Mouse (Mus musculus): ENCODE results near the gene Eef1akmt2.

Eef1akmt2 gene

GRCm38 (mm10) chr7:132866316-132866715, 13.8 kb upstream of the Eef1akmt2 start:
- no peak for DNase-seq

- peak; percentile 90 for DNase-seq
Observed at GRCm38 (mm10) chr7:132859042-132859958, 6.8 kb upstream of the Eef1akmt2 start, which contains the start of gene Abraxas2. TSS of gene Abraxas2 (plus strand) at chr7:132859225.

GRCm38 (mm10) chr7:132858043-132858608, 5.7 kb upstream of the Eef1akmt2 start:
- no peak for DNase-seq

- no peak for DNase-seq
Observed at GRCm38 (mm10) chr7:132856083-132856482, 3.6 kb upstream of the Eef1akmt2 start.

- no peak for DNase-seq
Observed at GRCm38 (mm10) chr7:132853946-132854345, 1.5 kb upstream of the Eef1akmt2 start.

- no peak for DNase-seq
Observed at GRCm38 (mm10) chr7:132853361-132853760, 888 bp upstream of the Eef1akmt2 start.

GRCm38 (mm10) chr7:132843152-132843551, 9.3 kb downstream of the Eef1akmt2 start:
- no peak for DNase-seq

- no peak for DNase-seq
Observed at GRCm38 (mm10) chr7:132842455-132842854, 10.0 kb downstream of the Eef1akmt2 start.

- DNase-seq = no peak
Observed at GRCm38 (mm10) chr7:132841287-132841686, 11.2 kb downstream of the Eef1akmt2 start.

GRCm38 (mm10) chr7:132830955-132831354, 21.5 kb downstream of the Eef1akmt2 start:
- no peak for DNase-seq

- DNase-seq = no peak
Observed at GRCm38 (mm10) chr7:132824346-132825022, 28.0 kb downstream of the Eef1akmt2 start.

- no peak for DNase-seq
Observed at GRCm38 (mm10) chr7:132823832-132824231, 28.6 kb downstream of the Eef1akmt2 start.

GRCm38 (mm10) chr7:132820692-132821091, 31.8 kb downstream of the Eef1akmt2 start:
- no peak for DNase-seq

- no peak for DNase-seq
Observed at GRCm38 (mm10) chr7:132817056-132817455, 35.4 kb downstream of the Eef1akmt2 start.

GRCm38 (mm10) chr7:132816528-132816927, 35.9 kb downstream of the Eef1akmt2 start:
- no peak for DNase-seq

GRCm38 (mm10) chr7:132815081-132815480, 37.4 kb downstream of the Eef1akmt2 start:
- DNase-seq = no peak

- DNase-seq = no peak
Observed at GRCm38 (mm10) chr7:132814089-132814450, 38.4 kb downstream of the Eef1akmt2 start.

- DNase-seq = peak; percentile 82
Observed at GRCm38 (mm10) chr7:132813416-132814088, 38.9 kb downstream of the Eef1akmt2 start, which contains the start of gene Fam53b. TSS of gene Fam53b (minus strand) at chr7:132813886.

- peak; percentile 58 for DNase-seq
Observed at GRCm38 (mm10) chr7:132812619-132813415, 39.7 kb downstream of the Eef1akmt2 start.

- no peak for DNase-seq
Observed at GRCm38 (mm10) chr7:132811716-132812618, 40.5 kb downstream of the Eef1akmt2 start.

- peak; percentile 85 for DNase-seq
Observed at GRCm38 (mm10) chr7:132810879-132811278, 41.6 kb downstream of the Eef1akmt2 start.
